Mouse (Mus musculus) stomach, postnatal 0 days (tissue): Measurements from ENCODE around the gene Tinagl1. TPM values are rescaled to one million over a fixed set of nuclear protein-coding genes. Genes with fewer than 3 reads are reported as not detected.
A peak's percentile ranks its signal among the peaks of the same experiment; 100 is the strongest.

Source experiments
- ATAC-seq: fragments of 200-750 bp; cut with Nextera tagmentation; 2 replicates; pipeline ENCODE4 v1.8.0; 2017; ENCODE audit not compliant: low FRiP score, low TSS enrichment
- DNase-seq: peaks from one replicate; pipeline ENCODE4 v3.0.0-alpha.2; 2016; ENCODE audit warnings: low spot score
- H3K27ac ChIP-seq: fragments of 300-500 bp; sonication (generic); replicated peaks from 2 replicates; pipeline ENCODE4 v1.5.1; 2014; ENCODE audit warnings: mild to moderate bottlenecking, control low read depth
- H3K27me3 ChIP-seq: fragments of 300-500 bp; sonication (generic); 2 replicates; pipeline ENCODE4 v1.6.1; 2014; ENCODE audit warnings: low read length; ENCODE audit not compliant: control insufficient read depth, insufficient read depth
- H3K36me3 ChIP-seq: fragments of 300-500 bp; sonication (generic); 2 replicates; pipeline ENCODE4 v1.6.1; 2014; ENCODE audit warnings: low read length, mixed read lengths; ENCODE audit not compliant: control insufficient read depth, insufficient read depth
- H3K4me1 ChIP-seq: fragments of 300-500 bp; sonication (generic); replicated peaks from 2 replicates; pipeline ENCODE4 v1.6.1; 2014; ENCODE audit warnings: antibody characterized with exemption; ENCODE audit not compliant: control insufficient read depth, insufficient read depth
- H3K4me2 ChIP-seq: fragments of 300-500 bp; sonication (generic); replicated peaks from 2 replicates; pipeline ENCODE4 v1.6.1; 2014; ENCODE audit warnings: low read depth, mild to moderate bottlenecking, control low read depth, moderate library complexity
- H3K4me3 ChIP-seq: fragments of 300-500 bp; sonication (generic); 2 replicates; pipeline ENCODE4 v1.5.1; 2014; ENCODE audit warnings: low read depth, low read length, control low read depth
- H3K9ac ChIP-seq: fragments of 300-500 bp; sonication (generic); 2 replicates; pipeline ENCODE4 v1.6.1; 2014; ENCODE audit warnings: mild to moderate bottlenecking, low read length, control low read depth, mixed read lengths
- H3K9me3 ChIP-seq: fragments of 300-500 bp; sonication (generic); 2 replicates; pipeline ENCODE4 v1.6.1; 2016; ENCODE audit warnings: low read length; ENCODE audit not compliant: control insufficient read depth
- CTCF ChIP-seq: IDR thresholded peaks from 2 replicates; pipeline ENCODE4 v1.5.1; 2016; ENCODE audit warnings: antibody characterized with exemption, low read depth, mild to moderate bottlenecking, moderate library complexity
- EP300 ChIP-seq: optimal IDR thresholded peaks from 2 replicates; pipeline ENCODE3; 2016; ENCODE audit warnings: antibody characterized with exemption
- WGBS: fragments of 180-500 bp; shearing (Covaris S2); extraction: QIAGEN DNeasy Blood & Tissue Kit; methylation state at CpG from one replicate; pipeline ENCODE4 v1.1.7; 2014; 5-methylcytosine and 5-hydroxymethylcytosine counted together
- polyA plus RNA-seq: library from polyadenylated mRNA; unstranded; fragments of >200 nt; fragmentation: Nextera tagmentation; extraction: Ambion mirVana; gene quantifications from 2 replicates; pipeline ENCODE4 v1.2.1, GENCODE M21; 2015

The Tinagl1 gene
- polyA plus RNA-seq, 1 experiment from 2014 or later, result 131 TPM

- Histone ChIP-seq H3K27me3 (no peaks in the 10 kb centered on the region), H3K36me3 (peaks cover 3% of the 10 kb centered on the region; the same call in 1 of the 2 replicates), H3K9me3 (no peaks in the 10 kb centered on the region), H3K4me1 (peaks cover 20% of the 10 kb centered on the region), H3K27ac (0 out of 2 replicates have a peak overlapping the region, but pooled peaks have one; percentile 8), H3K9ac (no peak overlapping the region), H3K4me2 (no peak overlapping the region), H3K4me3 (no peak overlapping the region)
- no peak for ATAC-seq
- 55% methylated on average over 8 of the region's 8 CpGs for WGBS
- no peak for TF ChIP-seq EP300
- no peak for TF ChIP-seq CTCF
- DNase-seq, result no peak
These were observed 8.3 kb downstream of the Tinagl1 start for GRCm38 (mm10) chr4:130166592-130166991.

- WGBS, result 81% methylated on average over 18 of the region's 18 CpGs
These were observed 8.9 kb downstream of the Tinagl1 start for GRCm38 (mm10) chr4:130166061-130166460.

GRCm38 (mm10) chr4:130164121-130164520, 10.8 kb downstream of the Tinagl1 start:
- TF ChIP-seq EP300, result no peak
- no peak for TF ChIP-seq CTCF
- no peak overlapping the region for H3K4me3 ChIP-seq
- no peaks in the 10 kb centered on the region for H3K27me3 ChIP-seq
- H3K4me1 ChIP-seq, result peaks cover 19% of the 10 kb centered on the region
- peak overlapping the region; percentile 56 for H3K27ac ChIP-seq
- H3K9ac ChIP-seq, result 0 out of 2 replicates have a peak overlapping the region, but pooled peaks have one; percentile 2
- H3K36me3 ChIP-seq, result peaks cover 3% of the 10 kb centered on the region; the same call in 1 of the 2 replicates
- H3K4me2 ChIP-seq, result no peak overlapping the region
- ATAC-seq, result no peak
- H3K9me3 ChIP-seq, result no peaks in the 10 kb centered on the region
- no peak for DNase-seq
- 86% methylated on average over 6 of the region's 6 CpGs for WGBS

More at GRCm38 (mm10) chr4:130166061-130166460, 8.9 kb downstream of the Tinagl1 start:
- H3K9ac ChIP-seq, result no peak overlapping the region
- H3K4me2 ChIP-seq, result no peak overlapping the region
- H3K36me3 ChIP-seq, result peaks cover 3% of the 10 kb centered on the region; the same call in 1 of the 2 replicates
- no peaks in the 10 kb centered on the region for H3K9me3 ChIP-seq
- H3K27me3 ChIP-seq, result no peaks in the 10 kb centered on the region
- DNase-seq (no peak), ATAC-seq (no peak)
- TF ChIP-seq EP300 (no peak), CTCF (no peak)
- H3K4me3 ChIP-seq, result no peak overlapping the region
- 0 out of 2 replicates have a peak overlapping the region, but pooled peaks have one; percentile 8 for H3K27ac ChIP-seq
- H3K4me1 ChIP-seq, result peaks cover 19% of the 10 kb centered on the region

GRCm38 (mm10) chr4:130163391-130163861, 11.5 kb downstream of the Tinagl1 start:
- ATAC-seq, result peak; percentile 35
- Histone ChIP-seq H3K4me3 (peak overlapping the region; percentile 4; the same call in 1 of the 2 replicates), H3K27ac (peak overlapping the region; percentile 56), H3K36me3 (peaks cover 3% of the 10 kb centered on the region; the same call in 1 of the 2 replicates), H3K9me3 (no peaks in the 10 kb centered on the region), H3K27me3 (no peaks in the 10 kb centered on the region), H3K4me1 (peaks cover 16% of the 10 kb centered on the region), H3K4me2 (peak overlapping the region; percentile 36), H3K9ac (peak overlapping the region; percentile 59)
- DNase-seq, result peak; percentile 80
- 11% methylated on average over 20 of the region's 20 CpGs for WGBS
- no peak for TF ChIP-seq CTCF
- peak; percentile 54 for TF ChIP-seq EP300

- ATAC-seq (no peak), DNase-seq (no peak)
- no peak overlapping the region for H3K4me2 ChIP-seq
- no peak for TF ChIP-seq CTCF
- TF ChIP-seq EP300, result no peak
- no peak overlapping the region for H3K9ac ChIP-seq
- peaks cover 7% of the 10 kb centered on the region for H3K4me1 ChIP-seq
- no peaks in the 10 kb centered on the region for H3K27me3 ChIP-seq
- H3K4me3 ChIP-seq, result no peak overlapping the region
- 31% methylated on average over 4 of the region's 4 CpGs for WGBS
- no peaks in the 10 kb centered on the region for H3K9me3 ChIP-seq
- peaks cover 3% of the 10 kb centered on the region; the same call in 1 of the 2 replicates for H3K36me3 ChIP-seq
- peak overlapping the region; percentile 53 for H3K27ac ChIP-seq
These were observed 13.6 kb downstream of the Tinagl1 start for GRCm38 (mm10) chr4:130161349-130161748.

GRCm38 (mm10) chr4:130156812-130157371, 18.0 kb downstream of the Tinagl1 start:
- no peaks in the 10 kb centered on the region for H3K9me3 ChIP-seq
- H3K4me2 ChIP-seq, result no peak overlapping the region
- TF ChIP-seq CTCF (no peak), EP300 (no peak)
- no peak overlapping the region for H3K9ac ChIP-seq
- no peaks in the 10 kb centered on the region; the same call in 1 of the 2 replicates for H3K4me1 ChIP-seq
- peak; percentile 45; the same call in 1 of the 2 replicates for ATAC-seq
- 64% methylated on average over 12 of the region's 12 CpGs for WGBS
- H3K36me3 ChIP-seq, result no peaks in the 10 kb centered on the region
- no peaks in the 10 kb centered on the region for H3K27me3 ChIP-seq
- H3K27ac ChIP-seq, result no peak overlapping the region
- no peak overlapping the region for H3K4me3 ChIP-seq
- peak; percentile 21 for DNase-seq
